Mouse (Mus musculus): Measurements from ENCODE around the gene Papola. TPM values are rescaled to one million over a fixed set of nuclear protein-coding genes. Genes with fewer than 3 reads are reported as not detected.
A peak's percentile ranks its signal among the peaks of the same experiment; 100 is the strongest.

Gene Papola
- polyA plus RNA-seq, 1 experiment from 2014 or later = 198 TPM

- H3K9me3 ChIP-seq (replicated peaks) = no peaks in the 10 kb centered on the region; the same call in 1 of the 2 replicates
- no peaks in the 10 kb centered on the region for H3K36me3 ChIP-seq
- peaks cover 13% of the 10 kb centered on the region for H3K4me1 ChIP-seq (replicated peaks)
- H3K9ac ChIP-seq = no peak overlapping the region
- no peaks in the 10 kb centered on the region for H3K27me3 ChIP-seq (replicated peaks)
- H3K27ac ChIP-seq (ENCODE audit: poor library complexity, severe bottlenecking) = no peak overlapping the region
- no peak overlapping the region for H3K4me3 ChIP-seq
- H3K4me2 ChIP-seq = no peak overlapping the region
- ATAC-seq (ENCODE audit: insufficient number of reproducible peaks, low FRiP score) = no peak
- WGBS = 80% methylated on average over 11 of the region's 11 CpGs
Observed at GRCm38 (mm10) chr12:105761171-105761570, 23.3 kb upstream of the Papola start.

- no peak overlapping the region for H3K27ac ChIP-seq (ENCODE audit: poor library complexity, severe bottlenecking)
- H3K4me1 ChIP-seq (replicated peaks) = peaks cover 13% of the 10 kb centered on the region
- WGBS = 63% methylated on average over 3 of the region's 3 CpGs
- no peak overlapping the region for H3K4me2 ChIP-seq
- H3K9me3 ChIP-seq (replicated peaks) = no peaks in the 10 kb centered on the region; the same call in 1 of the 2 replicates
- no peak overlapping the region for H3K4me3 ChIP-seq
- no peak for ATAC-seq (ENCODE audit: insufficient number of reproducible peaks, low FRiP score)
- no peak overlapping the region for H3K9ac ChIP-seq
- no peaks in the 10 kb centered on the region for H3K36me3 ChIP-seq
- H3K27me3 ChIP-seq (replicated peaks) = no peaks in the 10 kb centered on the region
Observed at GRCm38 (mm10) chr12:105761629-105762028, 22.9 kb upstream of the Papola start.

GRCm38 (mm10) chr12:105769700-105770099 is 14.8 kb upstream of the Papola start:
- Histone ChIP-seq H3K4me2 (no peak overlapping the region), H3K4me3 (no peak overlapping the region), H3K9me3 (replicated peaks) (no peaks in the 10 kb centered on the region; the same call in 1 of the 2 replicates), H3K27me3 (replicated peaks) (no peaks in the 10 kb centered on the region), H3K4me1 (replicated peaks) (no peaks in the 10 kb centered on the region), H3K27ac (ENCODE audit: poor library complexity, severe bottlenecking) (no peak overlapping the region), H3K36me3 (no peaks in the 10 kb centered on the region), H3K9ac (no peak overlapping the region)
- 49% methylated on average over 10 of the region's 10 CpGs for WGBS
- ATAC-seq (ENCODE audit: insufficient number of reproducible peaks, low FRiP score) = 0 out of 2 replicates have a peak, but pooled peaks have one; percentile 39

- WGBS = 84% methylated on average over 7 of the region's 7 CpGs
- H3K4me2 ChIP-seq = no peak overlapping the region
Observed at GRCm38 (mm10) chr12:105774871-105775270, 9.6 kb upstream of the Papola start.

GRCm38 (mm10) chr12:105777651-105778050 is 6.8 kb upstream of the Papola start:
- Histone ChIP-seq H3K9ac (no peak overlapping the region), H3K27ac (ENCODE audit: poor library complexity, severe bottlenecking) (no peak overlapping the region), H3K4me2 (no peak overlapping the region), H3K36me3 (no peaks in the 10 kb centered on the region), H3K4me1 (replicated peaks) (no peaks in the 10 kb centered on the region), H3K9me3 (replicated peaks) (no peaks in the 10 kb centered on the region), H3K27me3 (replicated peaks) (no peaks in the 10 kb centered on the region), H3K4me3 (no peak overlapping the region)
- 74% methylated on average over 4 of the region's 4 CpGs for WGBS
- ATAC-seq (ENCODE audit: insufficient number of reproducible peaks, low FRiP score) = no peak

More at GRCm38 (mm10) chr12:105774871-105775270, 9.6 kb upstream of the Papola start:
- Histone ChIP-seq H3K9ac (no peak overlapping the region), H3K4me3 (no peak overlapping the region), H3K27ac (ENCODE audit: poor library complexity, severe bottlenecking) (no peak overlapping the region), H3K9me3 (replicated peaks) (no peaks in the 10 kb centered on the region), H3K27me3 (replicated peaks) (no peaks in the 10 kb centered on the region), H3K36me3 (no peaks in the 10 kb centered on the region), H3K4me1 (replicated peaks) (no peaks in the 10 kb centered on the region)
- no peak for ATAC-seq (ENCODE audit: insufficient number of reproducible peaks, low FRiP score)

GRCm38 (mm10) chr12:105785000-105785774 is 693 bp downstream of the Papola start:
- Histone ChIP-seq H3K9ac (peak overlapping the region; percentile 98), H3K27ac (ENCODE audit: poor library complexity, severe bottlenecking) (peak overlapping the region; percentile 98)

GRCm38 (mm10) chr12:105786113-105786512 is 1.6 kb downstream of the Papola start:
- ATAC-seq (ENCODE audit: insufficient number of reproducible peaks, low FRiP score) = no peak
- H3K27me3 ChIP-seq (replicated peaks) = no peaks in the 10 kb centered on the region
- H3K4me3 ChIP-seq = peak overlapping the region; percentile 99
- peaks cover 17% of the 10 kb centered on the region for H3K4me1 ChIP-seq (replicated peaks)
- peak overlapping the region; percentile 68 for H3K4me2 ChIP-seq
- H3K36me3 ChIP-seq = no peaks in the 10 kb centered on the region; the same call in 1 of the 2 replicates
- no peaks in the 10 kb centered on the region for H3K9me3 ChIP-seq (replicated peaks)
- H3K27ac ChIP-seq (ENCODE audit: poor library complexity, severe bottlenecking) = no peak overlapping the region
- 66% methylated on average over 1 of the region's 1 CpGs for WGBS
- peak overlapping the region; percentile 98 for H3K9ac ChIP-seq

More at GRCm38 (mm10) chr12:105785000-105785774, 693 bp downstream of the Papola start:
- ATAC-seq (ENCODE audit: insufficient number of reproducible peaks, low FRiP score) = peak; percentile 80
- Histone ChIP-seq H3K27me3 (replicated peaks) (no peaks in the 10 kb centered on the region), H3K4me2 (peak overlapping the region; percentile 68), H3K9me3 (replicated peaks) (no peaks in the 10 kb centered on the region), H3K4me1 (replicated peaks) (peaks cover 17% of the 10 kb centered on the region), H3K4me3 (peak overlapping the region; percentile 99), H3K36me3 (no peaks in the 10 kb centered on the region; the same call in 1 of the 2 replicates)
- under 1% methylated on average over 53 of the region's 53 CpGs for WGBS

GRCm38 (mm10) chr12:105787626-105788025 is 3.1 kb downstream of the Papola start:
- H3K4me1 ChIP-seq (replicated peaks) = peaks cover 17% of the 10 kb centered on the region
- no peak overlapping the region for H3K4me3 ChIP-seq
- no peak overlapping the region for H3K4me2 ChIP-seq
- no peaks in the 10 kb centered on the region; the same call in 1 of the 2 replicates for H3K36me3 ChIP-seq
- no peak for ATAC-seq (ENCODE audit: insufficient number of reproducible peaks, low FRiP score)
- whole genome bisulfite sequencing = 91% methylated on average over 2 of the region's 2 CpGs
- H3K9ac ChIP-seq = no peak overlapping the region
- no peak overlapping the region for H3K27ac ChIP-seq (ENCODE audit: poor library complexity, severe bottlenecking)
- no peaks in the 10 kb centered on the region for H3K27me3 ChIP-seq (replicated peaks)
- no peaks in the 10 kb centered on the region for H3K9me3 ChIP-seq (replicated peaks)

- Histone ChIP-seq H3K36me3 (peaks cover 2% of the 10 kb centered on the region; the same call in 1 of the 2 replicates), H3K27me3 (replicated peaks) (no peaks in the 10 kb centered on the region), H3K9me3 (replicated peaks) (no peaks in the 10 kb centered on the region), H3K4me1 (replicated peaks) (peaks cover 17% of the 10 kb centered on the region), H3K4me3 (no peak overlapping the region), H3K4me2 (no peak overlapping the region), H3K27ac (ENCODE audit: poor library complexity, severe bottlenecking) (no peak overlapping the region), H3K9ac (no peak overlapping the region)
- ATAC-seq (ENCODE audit: insufficient number of reproducible peaks, low FRiP score) = no peak
- WGBS = 90% methylated on average over 6 of the region's 6 CpGs
Observed at GRCm38 (mm10) chr12:105789885-105790284, 5.4 kb downstream of the Papola start.

- peaks cover 12% of the 10 kb centered on the region for H3K36me3 ChIP-seq
- WGBS = 74% methylated on average over 2 of the region's 2 CpGs
- peaks cover 22% of the 10 kb centered on the region for H3K4me1 ChIP-seq (replicated peaks)
- H3K9ac ChIP-seq = no peak overlapping the region
- no peak overlapping the region for H3K4me3 ChIP-seq
- H3K27ac ChIP-seq (ENCODE audit: poor library complexity, severe bottlenecking) = no peak overlapping the region
- no peak for ATAC-seq (ENCODE audit: insufficient number of reproducible peaks, low FRiP score)
- no peak overlapping the region for H3K4me2 ChIP-seq
- no peaks in the 10 kb centered on the region for H3K27me3 ChIP-seq (replicated peaks)
- no peaks in the 10 kb centered on the region for H3K9me3 ChIP-seq (replicated peaks)
Observed at GRCm38 (mm10) chr12:105794896-105795295, 10.4 kb downstream of the Papola start.

GRCm38 (mm10) chr12:105798001-105798400 is 13.5 kb downstream of the Papola start:
- Histone ChIP-seq H3K27ac (ENCODE audit: poor library complexity, severe bottlenecking) (no peak overlapping the region), H3K36me3 (peaks cover 33% of the 10 kb centered on the region), H3K4me3 (no peak overlapping the region), H3K9me3 (replicated peaks) (no peaks in the 10 kb centered on the region), H3K4me1 (replicated peaks) (peaks cover 22% of the 10 kb centered on the region), H3K9ac (no peak overlapping the region), H3K27me3 (replicated peaks) (no peaks in the 10 kb centered on the region), H3K4me2 (no peak overlapping the region)
- no peak for ATAC-seq (ENCODE audit: insufficient number of reproducible peaks, low FRiP score)
